Mouse (Mus musculus): Measurements from ENCODE around the gene Cmc2.

GRCm38 (mm10) chr8:116867321-116867720 is 53.9 kb downstream of the Cmc2 start:
- TF ChIP-seq CTCF (IDR thresholded peaks at IDR 0.05; ENCODE audit: low read depth, low read length) (no peak), POLR2A (IDR thresholded peaks at IDR 0.05; ENCODE audit: extremely low read depth, insufficient read depth, low read length) (no peak)
